Mouse (Mus musculus): ENCODE data around the gene Ube2c.

- TF ChIP-seq HCFC1 (IDR thresholded peaks at IDR 0.05; ENCODE audit: borderline replicate concordance, insufficient read depth, low read length), result peak; percentile 18; the same call in 1 of the 2 replicates
- peak; percentile 97 for TF ChIP-seq CHD2 (IDR thresholded peaks at IDR 0.05; ENCODE audit: low read depth, low read length)
- TF ChIP-seq MAFK (IDR thresholded peaks at IDR 0.05; ENCODE audit: insufficient read depth, low read depth, low read length), result no peak
- no peak for TF ChIP-seq ZNF384 (IDR thresholded peaks at IDR 0.05; ENCODE audit: low read depth, low read length)
- TF ChIP-seq ZC3H11A (IDR thresholded peaks at IDR 0.05; ENCODE audit: borderline replicate concordance, low read depth, low read length), result no peak
These were observed 35.0 kb downstream of the Ube2c start, which contains the start of the genes Acot8 and Zswim3 for GRCm38 (mm10) chr2:164804533-164805331.

Data from ES-E14 (cell line).